Mouse (Mus musculus): Measurements from ENCODE around the gene Lbh. TPM values are rescaled to one million over a fixed set of nuclear protein-coding genes. Genes with fewer than 3 reads are reported as not detected.
A peak's percentile ranks its signal among the peaks of the same experiment; 100 is the strongest.

Lbh gene
- 453 and 478 TPM in 2 replicates for total RNA-seq (2014; rRNA removed; ENCODE audit: low replicate concordance)
- polyA plus RNA-seq (2015; fragmentation: Nextera tagmentation; extraction: Ambion mirVana): 28.5 and 31.1 TPM in 2 replicates

- WGBS: under 1% methylated on average over 35 of the region's 35 CpGs
Measured at GRCm38 (mm10) chr17:72918053-72918452, at the start of gene Lbh. Gene Lbh (plus strand): TSS chr17:72918305.

GRCm38 (mm10) chr17:72878979-72879378 is 39.1 kb upstream of the Lbh start:
- Histone ChIP-seq H3K36me3 (replicated peaks; ENCODE audit: control insufficient read depth, insufficient read depth, low read length) (no peaks in the 10 kb centered on the region), H3K27me3 (ENCODE audit: control insufficient read depth, insufficient read depth, low read length) (no peaks in the 10 kb centered on the region), H3K4me3 (ENCODE audit: low read depth, low read length) (no peak overlapping the region), H3K9ac (replicated peaks; ENCODE audit: low read depth, low read length) (no peak overlapping the region), H3K27ac (ENCODE audit: low read depth) (no peak overlapping the region), H3K4me2 (ENCODE audit: low read depth, low read length) (no peak overlapping the region), H3K4me1 (ENCODE audit: control insufficient read depth, insufficient read depth) (peaks cover 8% of the 10 kb centered on the region), H3K9me3 (replicated peaks; ENCODE audit: control insufficient read depth, low read length) (no peaks in the 10 kb centered on the region)
- ATAC-seq (ENCODE audit: insufficient read depth, low read depth) (no peak), DNase-seq (ENCODE audit: low spot score) (no peak)
- 62% methylated on average over 9 of the region's 9 CpGs for WGBS
- TF ChIP-seq EP300 (IDR thresholded peaks at IDR 0.05; ENCODE audit: low read depth) (no peak), CTCF (IDR thresholded peaks at IDR 0.05; ENCODE audit: low read depth) (no peak)

More at GRCm38 (mm10) chr17:72918053-72918452, at the start of gene Lbh:
- Histone ChIP-seq H3K27ac (ENCODE audit: low read depth) (peak within 1 kb of the TSS; percentile 96), H3K9me3 (replicated peaks; ENCODE audit: control insufficient read depth, low read length) (no peaks in the 10 kb centered on the region), H3K4me1 (ENCODE audit: control insufficient read depth, insufficient read depth) (peaks cover 21% of the 10 kb centered on the region), H3K4me2 (ENCODE audit: low read depth, low read length) (peak within 1 kb of the TSS; percentile 90), H3K9ac (replicated peaks; ENCODE audit: low read depth, low read length) (peak within 1 kb of the TSS; percentile 97), H3K27me3 (ENCODE audit: control insufficient read depth, insufficient read depth, low read length) (no peaks in the 10 kb centered on the region), H3K4me3 (ENCODE audit: low read depth, low read length) (peak within 1 kb of the TSS; percentile 82), H3K36me3 (replicated peaks; ENCODE audit: control insufficient read depth, insufficient read depth, low read length) (peaks cover 21% of the 10 kb centered on the region)
- DNase-seq (ENCODE audit: low spot score) (peak; percentile 95), ATAC-seq (ENCODE audit: insufficient read depth, low read depth) (peak; percentile 87)
- peak; percentile 82 for TF ChIP-seq EP300 (IDR thresholded peaks at IDR 0.05; ENCODE audit: low read depth)
- no peak for TF ChIP-seq CTCF (IDR thresholded peaks at IDR 0.05; ENCODE audit: low read depth)

GRCm38 (mm10) chr17:72880156-72880555 is 37.9 kb upstream of the Lbh start:
- no peak overlapping the region for H3K9ac ChIP-seq (replicated peaks; ENCODE audit: low read depth, low read length)
- 77% methylated on average over 3 of the region's 3 CpGs for WGBS
- no peaks in the 10 kb centered on the region for H3K9me3 ChIP-seq (replicated peaks; ENCODE audit: control insufficient read depth, low read length)
- DNase-seq (ENCODE audit: low spot score): no peak
- H3K4me1 ChIP-seq (ENCODE audit: control insufficient read depth, insufficient read depth): peaks cover 8% of the 10 kb centered on the region
- H3K4me3 ChIP-seq (ENCODE audit: low read depth, low read length): no peak overlapping the region
- no peak overlapping the region for H3K4me2 ChIP-seq (ENCODE audit: low read depth, low read length)
- ATAC-seq (ENCODE audit: insufficient read depth, low read depth): no peak
- TF ChIP-seq EP300 (IDR thresholded peaks at IDR 0.05; ENCODE audit: low read depth) (no peak), CTCF (IDR thresholded peaks at IDR 0.05; ENCODE audit: low read depth) (no peak)
- H3K36me3 ChIP-seq (replicated peaks; ENCODE audit: control insufficient read depth, insufficient read depth, low read length): no peaks in the 10 kb centered on the region
- H3K27me3 ChIP-seq (ENCODE audit: control insufficient read depth, insufficient read depth, low read length): no peaks in the 10 kb centered on the region
- no peak overlapping the region for H3K27ac ChIP-seq (ENCODE audit: low read depth)

- no peak overlapping the region for H3K4me2 ChIP-seq (ENCODE audit: low read depth, low read length)
- no peaks in the 10 kb centered on the region for H3K27me3 ChIP-seq (ENCODE audit: control insufficient read depth, insufficient read depth, low read length)
- 20% methylated on average over 3 of the region's 3 CpGs for WGBS
- no peaks in the 10 kb centered on the region for H3K9me3 ChIP-seq (replicated peaks; ENCODE audit: control insufficient read depth, low read length)
- DNase-seq (ENCODE audit: low spot score): no peak
- H3K27ac ChIP-seq (ENCODE audit: low read depth): no peak overlapping the region
- H3K4me1 ChIP-seq (ENCODE audit: control insufficient read depth, insufficient read depth): peaks cover 8% of the 10 kb centered on the region
- ATAC-seq (ENCODE audit: insufficient read depth, low read depth): no peak
- H3K36me3 ChIP-seq (replicated peaks; ENCODE audit: control insufficient read depth, insufficient read depth, low read length): no peaks in the 10 kb centered on the region
- no peak overlapping the region for H3K9ac ChIP-seq (replicated peaks; ENCODE audit: low read depth, low read length)
- no peak overlapping the region for H3K4me3 ChIP-seq (ENCODE audit: low read depth, low read length)
- TF ChIP-seq CTCF (IDR thresholded peaks at IDR 0.05; ENCODE audit: low read depth): no peak
- no peak for TF ChIP-seq EP300 (IDR thresholded peaks at IDR 0.05; ENCODE audit: low read depth)
Measured at GRCm38 (mm10) chr17:72881051-72881450, 37.1 kb upstream of the Lbh start.

- no peak for ATAC-seq (ENCODE audit: insufficient read depth, low read depth)
- TF ChIP-seq CTCF (IDR thresholded peaks at IDR 0.05; ENCODE audit: low read depth): no peak
- no peak for TF ChIP-seq EP300 (IDR thresholded peaks at IDR 0.05; ENCODE audit: low read depth)
- H3K36me3 ChIP-seq (replicated peaks; ENCODE audit: control insufficient read depth, insufficient read depth, low read length): no peaks in the 10 kb centered on the region
- H3K9me3 ChIP-seq (replicated peaks; ENCODE audit: control insufficient read depth, low read length): no peaks in the 10 kb centered on the region
- H3K4me1 ChIP-seq (ENCODE audit: control insufficient read depth, insufficient read depth): peaks cover 8% of the 10 kb centered on the region
- H3K9ac ChIP-seq (replicated peaks; ENCODE audit: low read depth, low read length): no peak overlapping the region
- H3K4me3 ChIP-seq (ENCODE audit: low read depth, low read length): no peak overlapping the region
- 69% methylated on average over 1 of the region's 1 CpGs for WGBS
- H3K4me2 ChIP-seq (ENCODE audit: low read depth, low read length): no peak overlapping the region
- H3K27ac ChIP-seq (ENCODE audit: low read depth): no peak overlapping the region
- H3K27me3 ChIP-seq (ENCODE audit: control insufficient read depth, insufficient read depth, low read length): no peaks in the 10 kb centered on the region
- DNase-seq (ENCODE audit: low spot score): no peak
Measured at GRCm38 (mm10) chr17:72881804-72882203, 36.3 kb upstream of the Lbh start.
